Mouse (Mus musculus): ENCODE results near the gene Pfkfb3. TPM values are rescaled to one million over a fixed set of nuclear protein-coding genes. Genes with fewer than 3 reads are reported as not detected.

Gene Pfkfb3
- total RNA-seq (2021) = 10 to 100 TPM; 14.9 to 20.5 TPM
- long read RNA-seq, experiment 1, partial matches to known transcripts = 0 of 4 reads
- long read RNA-seq, experiment 1, other reads (novel, unspliced or antisense) = 2 of 4 reads
- long read RNA-seq, experiment 2, full-length matches to known transcripts = 3 of 7 reads
- long read RNA-seq, experiment 2, partial matches to known transcripts = 0 of 7 reads
- long read RNA-seq, experiment 2, other reads (novel, unspliced or antisense) = 4 of 7 reads

DNA sequence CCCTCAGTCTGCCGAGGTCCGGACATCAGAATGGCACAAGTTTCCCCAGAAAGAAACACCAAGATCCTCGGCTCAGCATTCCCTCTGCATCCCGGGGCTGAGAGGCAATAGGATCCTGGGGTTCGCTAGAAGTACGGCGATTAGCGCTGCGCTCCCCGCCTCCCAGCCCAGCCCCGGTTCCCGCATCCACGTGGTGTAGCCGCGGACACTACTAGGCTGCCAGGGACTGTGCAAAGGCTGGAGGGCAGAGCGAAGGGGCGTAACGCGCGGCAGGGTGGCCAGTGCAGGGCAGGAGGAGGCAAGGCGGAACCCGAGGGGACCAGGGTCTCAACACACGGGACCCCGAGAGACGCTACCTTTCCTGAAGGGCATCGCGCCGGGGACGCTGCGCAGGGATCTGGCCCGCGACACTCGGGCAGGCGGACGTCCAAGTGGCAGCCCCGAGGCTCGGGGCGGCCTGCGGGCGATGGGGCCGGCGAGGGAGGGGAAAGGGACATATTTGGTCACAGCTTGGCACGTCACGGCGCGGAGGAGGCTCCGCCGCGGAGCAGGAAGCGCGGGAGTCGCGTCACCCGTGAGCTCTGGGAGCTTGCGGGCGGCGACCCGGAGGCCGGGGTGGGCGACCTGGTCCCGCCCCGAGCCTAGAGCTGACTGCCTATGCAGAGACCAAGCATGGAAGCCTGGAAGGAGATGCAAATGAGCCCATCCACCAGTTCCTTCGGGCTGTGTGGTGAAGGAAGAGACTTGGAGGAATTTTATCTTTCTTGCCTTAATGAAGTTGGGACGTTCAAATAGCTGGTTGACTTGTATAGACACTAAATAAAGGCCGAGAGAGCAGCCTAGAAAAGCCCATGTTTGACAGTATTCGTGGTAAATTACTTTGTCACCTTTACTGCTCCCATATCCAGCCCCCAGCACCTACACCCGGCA, at the start of gene Pfkfb3:
Pfkfb3 (minus strand) TSS at position 607 of the 930 bp plus-strand sequence.
- intact Hi-C loops (cut with DNase I; ENCODE audit: low total_unique reads) = no loop called here
- DNase-seq = peak; percentile 78

DNA sequence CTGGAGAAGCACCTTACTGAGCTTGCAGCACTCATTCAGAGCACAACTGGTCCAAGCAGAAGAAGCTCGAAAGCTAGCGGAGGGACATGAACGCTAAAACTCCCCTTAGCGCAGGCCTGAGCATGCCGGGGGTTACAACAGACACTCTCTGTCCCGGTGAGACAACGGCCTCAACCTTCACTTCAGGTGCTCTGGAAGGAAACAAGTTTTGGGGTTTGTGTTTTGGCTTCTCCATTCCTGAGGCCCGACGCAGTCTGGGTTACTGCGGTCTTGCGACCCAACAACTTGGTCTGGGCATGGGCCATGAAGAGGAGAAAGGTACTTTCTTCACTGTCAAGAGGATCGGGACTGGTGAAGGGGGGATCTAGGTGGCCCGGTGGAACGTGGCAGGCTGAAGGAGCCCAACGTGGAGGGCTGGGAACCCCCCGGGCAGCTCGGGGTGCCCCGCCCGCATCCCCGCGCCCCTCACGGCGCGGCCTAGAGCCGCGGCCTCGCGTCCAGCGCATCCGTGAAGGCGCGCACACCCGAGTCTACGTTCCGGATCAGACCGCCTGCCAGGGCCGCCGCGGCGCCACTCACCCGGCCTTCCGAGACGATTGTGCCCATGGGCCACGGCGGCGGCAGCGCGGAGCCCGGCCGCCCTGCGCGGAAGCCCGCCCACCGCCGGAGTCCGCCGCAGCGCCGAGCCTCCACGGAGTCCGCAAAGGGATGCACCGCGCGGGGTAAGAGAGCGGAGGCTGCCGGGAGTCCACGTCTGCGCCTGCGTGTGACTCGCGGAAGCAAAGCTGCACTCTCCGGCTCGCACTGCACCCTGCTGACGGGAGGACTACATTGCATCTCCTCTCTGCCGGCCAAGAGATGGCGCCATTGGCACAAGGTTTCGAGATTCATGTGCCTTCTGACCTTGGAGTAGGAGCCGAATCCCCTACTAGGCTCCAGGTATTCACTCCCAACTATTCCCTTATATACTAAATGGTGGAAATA, 48.9 kb upstream of the Pfkfb3 start:
- intact Hi-C loops (cut with DNase I; ENCODE audit: low total_unique reads) = no loop called here

DNA sequence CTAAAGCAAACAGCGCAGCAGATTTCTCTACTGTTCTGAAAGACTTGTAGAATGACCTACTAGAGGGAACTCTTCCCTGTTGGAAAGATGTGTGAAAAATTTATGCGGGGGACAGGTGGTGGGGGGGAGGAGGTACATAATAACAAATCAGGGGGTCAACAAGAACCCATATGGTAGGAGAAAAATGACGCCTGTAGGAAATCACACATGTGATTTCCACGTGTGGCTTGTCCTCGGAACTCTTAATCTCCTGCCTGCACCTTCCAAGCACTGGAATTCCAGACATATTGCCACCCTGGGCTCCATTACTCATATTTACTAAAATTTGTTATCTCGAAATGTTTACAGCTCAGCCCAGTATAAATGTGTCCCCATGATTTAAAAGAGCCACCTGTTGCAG, 47.9 kb upstream of the Pfkfb3 start:
- intact Hi-C loops (cut with DNase I; ENCODE audit: low total_unique reads) = no loop called here
- no peak for DNase-seq

More for the DNA sequence above, 48.9 kb upstream of the Pfkfb3 start:
- peak; percentile 95 for DNase-seq

DNA sequence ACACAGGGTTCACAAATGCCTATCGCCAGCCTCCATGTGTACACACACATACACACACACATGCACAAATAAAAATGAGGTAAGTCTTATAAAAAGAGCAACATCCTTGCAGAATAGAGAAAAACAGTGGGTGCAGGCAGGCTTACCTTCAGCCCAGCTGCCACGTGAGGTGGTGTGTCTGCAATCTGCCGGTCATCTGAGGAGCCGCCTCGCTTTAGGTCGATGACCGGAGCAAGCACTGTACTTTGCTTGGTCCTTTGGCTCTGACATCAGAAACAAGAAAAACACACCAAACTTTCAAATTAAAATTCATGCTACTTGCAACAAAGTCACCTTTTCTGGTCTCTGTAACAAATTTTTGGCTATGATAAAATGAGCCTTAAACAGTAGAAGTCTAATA, 44.0 kb upstream of the Pfkfb3 start:
- DNase-seq = no peak
- intact Hi-C loops (cut with DNase I; ENCODE audit: low total_unique reads) = no loop called here

DNA sequence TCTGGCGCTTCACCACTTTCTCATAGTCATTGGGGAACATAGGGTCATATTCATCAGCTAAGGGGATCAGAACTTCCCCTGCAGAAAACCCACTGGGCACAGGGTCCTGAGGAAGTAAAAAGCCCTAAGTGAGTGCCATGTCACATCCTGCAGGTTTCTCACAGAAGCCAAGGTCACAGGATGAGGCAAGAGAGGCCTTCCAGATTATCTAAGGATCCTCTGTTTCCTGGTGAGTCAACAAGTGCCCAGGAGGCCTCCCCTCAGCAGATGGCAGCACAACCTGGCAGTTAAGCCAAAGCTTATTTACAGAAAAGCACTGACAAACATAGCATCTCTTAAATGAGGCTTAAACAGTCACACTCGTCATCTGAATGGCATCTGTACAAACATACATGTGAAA, 42.8 kb upstream of the Pfkfb3 start:
- intact Hi-C loops (cut with DNase I; ENCODE audit: low total_unique reads) = no loop called here
- no peak for DNase-seq

DNA sequence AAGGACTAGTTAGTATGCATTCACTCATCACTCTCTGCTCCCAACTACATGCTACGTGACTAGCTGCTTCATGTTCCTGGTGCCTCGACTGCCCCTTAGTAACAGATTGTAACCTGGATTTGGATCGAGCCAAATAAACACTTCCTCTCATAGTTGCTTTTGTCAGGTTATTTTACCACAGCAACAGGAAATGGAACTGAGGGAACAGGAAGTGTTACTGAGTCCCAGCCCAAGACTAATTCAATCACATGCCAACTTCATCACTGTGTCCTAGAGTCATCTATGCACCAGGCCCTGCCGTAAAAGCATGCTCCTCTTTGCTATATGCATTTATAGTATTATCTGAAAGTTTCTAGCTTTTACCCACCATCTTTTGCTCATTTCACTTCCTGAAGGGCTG, 34.1 kb upstream of the Pfkfb3 start:
- intact Hi-C loops (cut with DNase I; ENCODE audit: low total_unique reads) = no loop called here
- DNase-seq = no peak

DNA sequence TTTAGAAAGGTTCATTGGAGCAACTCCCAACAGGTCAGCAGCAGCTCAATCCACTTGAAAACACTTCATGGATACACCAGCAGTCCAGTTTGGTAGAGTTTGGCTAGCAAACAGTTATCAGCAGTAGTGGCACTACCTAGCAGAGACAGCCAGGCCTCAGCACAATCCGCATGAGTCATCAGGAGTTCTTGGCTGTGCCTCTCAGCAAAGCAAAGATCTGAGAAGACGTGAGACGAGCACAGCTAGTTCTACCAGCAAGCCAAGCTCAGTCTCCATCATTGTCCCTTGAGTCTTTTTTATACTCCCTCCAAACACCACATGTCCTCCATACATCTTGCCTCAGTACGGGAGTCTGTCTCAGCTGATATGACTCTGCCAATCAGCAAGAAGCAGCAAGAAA, 25.5 kb upstream of the Pfkfb3 start:
- intact Hi-C loops (cut with DNase I; ENCODE audit: low total_unique reads) = no loop called here
- no peak for DNase-seq

DNA sequence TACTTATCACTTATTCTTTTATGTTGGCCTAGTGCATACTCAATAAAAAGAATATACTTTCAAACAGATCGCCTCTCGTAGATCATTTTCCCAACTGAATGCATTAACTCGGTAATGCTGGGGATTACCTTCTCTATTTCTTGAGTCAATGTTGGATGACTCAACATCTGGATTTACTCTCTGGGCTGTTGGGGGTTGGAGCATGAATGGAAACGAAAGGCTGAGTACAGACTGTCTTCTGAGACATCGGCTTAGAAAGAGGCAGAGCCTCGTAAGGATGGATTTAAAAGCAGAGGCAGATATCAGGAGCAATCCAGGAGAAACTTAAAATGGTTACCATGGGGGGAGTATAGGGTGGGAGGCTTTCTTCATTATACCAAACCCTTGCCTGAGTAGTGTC, 24.3 kb upstream of the Pfkfb3 start:
- no peak for DNase-seq
- intact Hi-C loops (cut with DNase I; ENCODE audit: low total_unique reads) = no loop called here

DNA sequence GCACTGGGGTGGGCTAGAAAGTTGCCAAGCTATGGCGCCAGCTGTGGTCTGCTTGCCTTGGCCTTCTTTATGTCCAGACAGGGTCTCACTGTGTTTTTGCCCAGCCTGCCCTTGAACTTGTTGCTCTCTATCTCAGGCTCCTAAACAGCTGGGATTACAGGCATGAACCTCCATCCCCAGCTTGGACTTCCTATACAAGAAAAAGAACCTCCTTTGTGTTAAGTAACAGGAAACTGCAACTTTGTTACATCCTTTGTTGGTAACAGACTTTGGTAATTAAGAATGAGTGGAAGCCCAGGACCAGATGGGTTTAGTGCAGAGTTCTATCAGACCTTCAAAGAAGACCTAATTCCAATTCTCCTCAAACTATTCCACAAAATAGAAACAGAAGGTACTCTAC, 19.8 kb upstream of the Pfkfb3 start:
- intact Hi-C loops (cut with DNase I; ENCODE audit: low total_unique reads) = no loop called here
- DNase-seq = no peak

DNA sequence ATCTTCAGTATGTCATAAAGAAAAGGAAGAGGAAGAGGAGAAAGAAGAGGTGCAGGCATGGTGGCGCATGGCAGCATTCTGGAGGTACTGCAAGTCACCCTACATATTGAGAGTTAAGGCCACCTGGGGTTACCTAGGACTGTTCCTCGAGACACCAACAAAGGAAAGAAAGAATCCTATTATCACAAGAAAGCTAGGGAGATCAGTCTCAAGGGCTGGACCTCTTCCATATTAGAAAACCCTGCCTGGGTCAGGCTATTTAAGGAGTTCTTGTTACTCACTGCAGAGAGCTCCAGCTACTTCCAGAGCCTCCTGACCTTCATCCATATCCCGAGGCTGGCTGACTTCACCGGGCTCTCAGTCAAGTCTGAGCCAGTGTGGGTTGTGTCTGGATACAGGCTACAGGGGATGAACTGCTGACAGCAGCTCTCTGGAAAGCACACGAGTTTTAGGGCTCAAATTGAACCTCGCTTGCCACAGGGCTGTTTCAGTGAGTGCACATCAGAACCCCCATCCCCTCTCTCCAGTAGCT, 17.2 kb upstream of the Pfkfb3 start:
- DNase-seq = no peak
- intact Hi-C loops (cut with DNase I; ENCODE audit: low total_unique reads) = no loop called here

DNA sequence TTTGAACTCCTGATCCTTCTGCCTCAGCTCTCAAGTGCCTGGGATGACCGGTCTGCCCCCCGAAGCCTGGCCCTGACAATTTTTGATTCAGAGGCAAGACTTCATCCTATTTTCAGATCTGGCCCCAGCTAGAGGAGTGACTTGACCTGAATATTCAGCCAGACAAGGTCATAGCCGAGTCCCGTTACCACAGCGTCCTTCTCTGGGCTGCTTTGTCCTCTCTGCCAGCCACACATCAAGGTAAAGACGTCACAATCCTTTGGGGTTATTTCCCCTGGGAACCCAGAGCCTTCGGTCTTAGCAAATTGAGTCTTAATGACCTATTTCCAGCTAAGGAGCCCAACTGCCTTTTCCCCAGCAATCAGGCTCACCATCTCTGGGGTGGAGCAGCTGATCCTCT, 14.6 kb upstream of the Pfkfb3 start:
- intact Hi-C loops (cut with DNase I; ENCODE audit: low total_unique reads) = no loop called here
- DNase-seq = no peak

DNA sequence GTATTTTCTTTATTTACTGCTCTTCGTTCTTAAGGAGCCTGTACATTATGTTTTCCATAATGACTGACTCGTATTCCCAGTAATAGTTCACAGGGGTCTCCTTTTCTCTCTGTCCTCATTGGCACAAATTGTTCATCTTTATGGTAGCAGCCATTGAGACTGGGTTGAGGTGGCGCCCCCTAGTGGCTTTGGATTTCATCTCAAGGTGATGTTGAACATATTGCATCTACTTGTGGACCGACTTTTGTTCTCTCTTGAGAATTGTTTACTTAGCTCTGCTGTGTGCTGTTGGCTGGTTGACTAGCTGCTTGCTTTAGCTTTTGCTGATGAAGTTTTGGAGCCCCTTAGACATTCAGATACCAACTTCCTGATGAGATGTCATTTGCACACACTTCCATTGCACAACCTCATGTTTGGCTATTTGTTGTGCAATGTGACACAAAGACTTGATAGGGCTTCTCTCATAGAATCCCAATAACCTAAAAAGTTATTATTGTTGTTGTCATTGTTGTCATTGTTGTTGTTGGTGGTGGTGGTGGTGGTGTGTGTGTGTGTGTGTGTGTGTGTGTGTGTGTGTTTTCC, 14.0 kb upstream of the Pfkfb3 start:
- DNase-seq = peak; percentile 22
- intact Hi-C loops (cut with DNase I; ENCODE audit: low total_unique reads) = no loop called here

DNA sequence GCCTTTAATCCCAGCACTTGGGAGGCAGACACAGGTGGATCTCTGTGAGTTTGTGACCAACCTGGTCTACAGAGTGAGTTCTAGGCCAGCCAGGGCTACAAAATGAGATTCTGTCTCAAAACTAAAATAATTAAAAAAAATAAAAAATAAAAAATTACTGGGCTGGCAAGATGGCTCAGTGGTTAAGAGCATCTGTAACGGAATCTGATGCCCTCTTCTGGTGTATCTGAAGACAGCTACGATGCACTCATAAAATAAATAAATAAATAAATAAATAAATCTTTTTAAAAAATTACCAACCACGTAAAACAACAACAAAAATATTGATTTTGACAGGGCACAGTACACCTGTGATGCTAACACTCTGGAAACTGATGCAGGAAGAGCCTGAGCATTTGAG, 13.0 kb upstream of the Pfkfb3 start:
- intact Hi-C loops (cut with DNase I; ENCODE audit: low total_unique reads) = no loop called here
- DNase-seq = no peak

DNA sequence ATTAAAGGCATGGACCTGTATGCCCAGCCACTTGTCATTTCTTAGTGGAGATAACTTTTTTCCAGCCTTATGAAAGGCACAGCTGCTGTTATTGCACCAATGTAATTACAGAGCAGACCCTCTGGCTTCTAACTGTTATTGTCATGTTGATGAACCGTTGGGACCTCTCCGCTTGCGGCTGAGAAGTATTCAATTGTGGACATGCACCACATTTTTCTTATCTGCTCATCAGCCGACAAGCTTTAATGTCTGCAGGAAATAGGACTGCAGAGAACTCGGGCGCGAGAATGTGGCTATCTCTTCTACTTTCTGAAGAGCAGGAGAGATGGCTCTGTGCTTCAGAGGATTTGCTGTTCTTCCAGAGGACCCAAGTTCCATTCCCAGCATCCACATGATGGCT, 12.4 kb upstream of the Pfkfb3 start:
- no peak for DNase-seq
- intact Hi-C loops (cut with DNase I; ENCODE audit: low total_unique reads) = no loop called here

DNA sequence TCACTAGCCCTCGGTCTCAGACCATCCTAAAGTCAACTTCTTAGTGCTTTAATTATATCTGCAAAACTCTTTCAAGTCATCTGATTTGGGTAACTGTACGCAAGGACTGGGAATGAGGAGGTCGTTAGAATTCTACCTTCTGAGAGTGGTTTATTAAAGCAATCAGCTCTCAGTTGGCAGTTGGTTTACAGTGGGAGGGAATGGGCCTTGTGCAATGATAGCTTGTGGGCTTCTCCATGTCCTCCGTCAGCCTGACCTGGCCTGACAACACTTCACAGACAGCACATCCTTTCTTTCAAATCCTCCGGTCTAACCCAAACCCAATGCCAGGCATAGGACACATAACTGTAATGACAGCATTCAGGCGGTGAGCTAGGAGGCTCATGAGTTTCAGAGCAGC, 10.9 kb upstream of the Pfkfb3 start:
- intact Hi-C loops (cut with DNase I; ENCODE audit: low total_unique reads) = no loop called here
- DNase-seq = no peak

DNA sequence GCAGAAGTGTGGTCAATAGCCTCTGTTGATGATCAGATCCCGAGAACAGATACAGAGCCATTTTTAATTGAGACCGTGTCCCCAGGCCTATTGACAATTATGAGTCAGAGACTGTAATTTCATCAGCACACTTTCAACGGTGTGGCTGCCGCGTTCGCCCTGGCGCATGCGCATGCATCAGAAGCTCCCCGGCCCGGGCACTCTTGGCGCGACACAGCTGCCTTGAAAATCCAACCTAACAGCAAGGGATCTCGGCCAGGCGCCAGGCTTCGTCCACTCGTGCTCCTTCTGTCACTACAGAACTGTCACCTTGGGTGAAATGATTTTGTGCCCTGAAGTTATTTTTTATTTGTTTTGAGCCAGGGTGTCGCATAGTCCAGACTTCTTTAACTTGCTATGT, 9.4 kb upstream of the Pfkfb3 start:
- no peak for DNase-seq
- intact Hi-C loops (cut with DNase I; ENCODE audit: low total_unique reads) = no loop called here

DNA sequence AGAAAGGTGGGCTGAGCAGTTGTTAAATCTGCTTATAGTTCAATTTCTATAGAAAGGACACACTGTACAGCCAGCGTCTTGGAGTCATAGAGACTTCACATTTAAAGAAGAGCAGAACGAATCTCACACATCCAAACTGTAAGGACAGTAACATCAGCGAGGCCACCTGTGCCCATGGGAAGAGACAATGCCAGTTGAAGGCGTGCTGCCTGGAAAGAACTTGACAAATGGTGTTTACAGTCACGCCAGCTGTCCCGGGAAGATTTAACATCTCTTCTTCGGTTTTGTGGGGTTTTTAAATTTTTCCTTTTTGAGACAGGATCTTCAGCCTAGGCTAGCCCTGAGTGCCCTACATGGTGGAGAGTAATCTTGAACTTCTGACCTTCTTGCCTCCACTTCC, 4.8 kb upstream of the Pfkfb3 start:
- DNase-seq = no peak
- intact Hi-C loops (cut with DNase I; ENCODE audit: low total_unique reads) = no loop called here

DNA sequence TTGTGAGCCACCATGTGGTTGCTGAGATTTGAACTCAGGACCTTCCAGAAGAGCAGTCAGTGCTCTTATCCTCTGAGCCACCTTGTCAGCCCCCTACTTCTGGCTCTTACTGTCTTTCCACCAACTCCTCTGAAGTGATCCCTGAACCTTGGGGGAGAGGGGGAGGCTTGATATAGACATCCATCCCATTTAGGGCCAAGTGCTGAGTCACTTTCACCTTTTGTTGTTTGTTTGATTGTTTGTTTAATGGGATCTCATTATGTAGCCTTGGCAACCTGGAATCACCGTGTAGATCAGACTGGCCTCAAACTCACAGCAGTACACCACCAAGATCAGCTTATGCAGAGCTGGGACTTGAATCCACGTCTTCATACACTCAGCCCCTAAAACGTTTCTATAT, 3.4 kb upstream of the Pfkfb3 start:
- intact Hi-C loops (cut with DNase I; ENCODE audit: low total_unique reads) = no loop called here
- no peak for DNase-seq

DNA sequence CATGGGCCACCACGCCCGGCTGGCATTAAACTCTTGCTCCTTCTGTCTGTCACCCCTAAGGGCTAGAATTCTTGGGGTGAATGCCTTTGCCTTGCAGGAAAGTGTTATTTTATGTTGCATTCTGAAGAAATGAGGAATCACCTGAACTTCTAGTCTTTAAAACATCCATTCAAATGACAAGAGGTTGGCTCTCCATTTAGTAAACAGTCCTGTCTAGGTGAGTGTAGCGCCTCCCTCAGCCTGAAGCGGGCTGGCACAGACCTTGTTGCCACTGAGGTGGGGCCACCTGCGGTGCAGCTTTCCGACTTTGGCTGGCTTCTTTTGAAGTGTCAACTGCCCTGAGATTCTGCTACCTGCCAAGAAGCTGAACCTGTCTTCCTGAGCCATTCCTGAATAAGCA, 1.4 kb upstream of the Pfkfb3 start:
- no peak for DNase-seq
- intact Hi-C loops (cut with DNase I; ENCODE audit: low total_unique reads) = no loop called here

Measured in gastrocnemius, postnatal 14 days (tissue).